Mouse (Mus musculus) hindbrain, embryonic 10.5 days (tissue): Measurements from ENCODE around the gene Mrpl34. TPM values are rescaled to one million over a fixed set of nuclear protein-coding genes. Genes with fewer than 3 reads are reported as not detected.
A peak's percentile ranks its signal among the peaks of the same experiment; 100 is the strongest.
"Not testable (repeated sequence)": the region's sequence is repeated elsewhere in the genome, so short reads cannot be mapped to it uniquely, and the experiment has no call there.

Experiments used
- DNase-seq: peaks from one replicate; pipeline ENCODE4 v3.0.0-alpha.2; 2017; ENCODE audit warnings: low spot score
- H3K27ac ChIP-seq: fragments of 300-500 bp; sonication (generic); 2 replicates; pipeline ENCODE4 v1.5.1; 2016; ENCODE audit warnings: mild to moderate bottlenecking, moderate library complexity
- H3K27me3 ChIP-seq: fragments of 300-500 bp; sonication (generic); 2 replicates; pipeline ENCODE4 v1.6.1; 2016; ENCODE audit warnings: mild to moderate bottlenecking; ENCODE audit not compliant: poor library complexity, insufficient read depth, severe bottlenecking
- H3K36me3 ChIP-seq: fragments of 300-500 bp; sonication (generic); 2 replicates; pipeline ENCODE4 v1.6.1; 2016; ENCODE audit warnings: mild to moderate bottlenecking, moderate library complexity
- H3K4me1 ChIP-seq: fragments of 300-500 bp; sonication (generic); replicated peaks from 2 replicates; pipeline ENCODE4 v1.6.1; 2016; ENCODE audit warnings: mild to moderate bottlenecking
- H3K4me3 ChIP-seq: fragments of 300-500 bp; sonication (generic); 2 replicates; pipeline ENCODE4 v1.5.1; 2016; ENCODE audit warnings: mild to moderate bottlenecking, moderate library complexity
- H3K9me3 ChIP-seq: fragments of 300-500 bp; sonication (generic); 2 replicates; pipeline ENCODE4 v1.6.1; 2016; ENCODE audit warnings: mild to moderate bottlenecking, moderate library complexity
- WGBS: fragments of 180-500 bp; shearing (Covaris S2); methylation state at CpG from one replicate; pipeline ENCODE4 v1.1.7; 2016; 5-methylcytosine and 5-hydroxymethylcytosine counted together
- polyA plus RNA-seq: library from polyadenylated mRNA; unstranded; fragments of >200 nt; fragmentation: Nextera tagmentation; extraction: Ambion mirVana; gene quantifications from 2 replicates; pipeline ENCODE4 v1.2.1, GENCODE M21; 2016

The Mrpl34 gene
- polyA plus RNA-seq: 221 and 249 TPM in 2 replicates

GRCm38 (mm10) chr8:71464513-71465500 is at the start of gene Mrpl34:
Gene Mrpl34, plus strand, starts transcription at chr8:71464959.
- WGBS: under 1% methylated on average over 59 of the region's 59 CpGs
- peaks cover 55% of the 10 kb centered on the region for H3K4me1 ChIP-seq
- H3K9me3 ChIP-seq: no peaks in the 10 kb centered on the region

GRCm38 (mm10) chr8:71422121-71422520 is 42.6 kb upstream of the Mrpl34 start:
- no peak overlapping the region for H3K4me3 ChIP-seq
- no peaks in the 10 kb centered on the region for H3K27me3 ChIP-seq
- no peak overlapping the region for H3K27ac ChIP-seq
- no peaks in the 10 kb centered on the region for H3K4me1 ChIP-seq
- peaks cover 8% of the 10 kb centered on the region; the same call in 1 of the 2 replicates for H3K9me3 ChIP-seq
- no peak for DNase-seq
- no peaks in the 10 kb centered on the region for H3K36me3 ChIP-seq

More at GRCm38 (mm10) chr8:71464513-71465500, at the start of gene Mrpl34:
- peak within 1 kb of the TSS; percentile 86 for H3K4me3 ChIP-seq
- peaks cover 33% of the 10 kb centered on the region for H3K36me3 ChIP-seq
- H3K27me3 ChIP-seq: peaks cover 16% of the 10 kb centered on the region
- H3K27ac ChIP-seq: peak within 1 kb of the TSS; percentile 91
- DNase-seq: peak; percentile 98

GRCm38 (mm10) chr8:71432935-71433334 is 31.8 kb upstream of the Mrpl34 start:
- not testable (repeated sequence) for DNase-seq, H3K27me3 ChIP-seq, H3K4me1 ChIP-seq, H3K27ac ChIP-seq, H3K9me3 ChIP-seq, H3K4me3 ChIP-seq, H3K36me3 ChIP-seq
- 85% methylated on average over 1 of the region's 1 CpGs for WGBS

- Histone ChIP-seq H3K9me3 (peaks cover 3% of the 10 kb centered on the region; the same call in 1 of the 2 replicates), H3K4me3 (no peak overlapping the region), H3K36me3 (no peaks in the 10 kb centered on the region), H3K27ac (no peak overlapping the region), H3K4me1 (no peaks in the 10 kb centered on the region), H3K27me3 (peaks cover 2% of the 10 kb centered on the region; the same call in 1 of the 2 replicates)
- 55% methylated on average over 3 of the region's 3 CpGs for WGBS
- no peak for DNase-seq
These were observed 27.7 kb upstream of the Mrpl34 start for GRCm38 (mm10) chr8:71437041-71437440.

- Histone ChIP-seq H3K27me3 (peaks cover 5% of the 10 kb centered on the region; the same call in 1 of the 2 replicates), H3K27ac (no peak overlapping the region), H3K9me3 (no peaks in the 10 kb centered on the region), H3K4me1 (no peaks in the 10 kb centered on the region), H3K4me3 (no peak overlapping the region), H3K36me3 (no peaks in the 10 kb centered on the region)
- 1% methylated on average over 7 of the region's 7 CpGs for WGBS
- peak; percentile 45 for DNase-seq
These were observed 23.4 kb upstream of the Mrpl34 start for GRCm38 (mm10) chr8:71441404-71441803.

- WGBS: 87% methylated on average over 7 of the region's 7 CpGs
- peaks cover 5% of the 10 kb centered on the region; the same call in 1 of the 2 replicates for H3K27me3 ChIP-seq
- H3K9me3 ChIP-seq: 0 out of 2 replicates have a peak, but pooled peaks cover 2% of the 10 kb centered on the region
These were observed 19.7 kb upstream of the Mrpl34 start for GRCm38 (mm10) chr8:71445096-71445495.

GRCm38 (mm10) chr8:71451337-71451736 is 13.4 kb upstream of the Mrpl34 start:
- WGBS: 66% methylated on average over 4 of the region's 4 CpGs
- peaks cover 8% of the 10 kb centered on the region; the same call in 1 of the 2 replicates for H3K27me3 ChIP-seq
- DNase-seq: no peak

More at GRCm38 (mm10) chr8:71445096-71445495, 19.7 kb upstream of the Mrpl34 start:
- Histone ChIP-seq H3K4me3 (no peak overlapping the region), H3K27ac (no peak overlapping the region), H3K36me3 (no peaks in the 10 kb centered on the region), H3K4me1 (no peaks in the 10 kb centered on the region)
- DNase-seq: no peak

GRCm38 (mm10) chr8:71451777-71452176 is 13.0 kb upstream of the Mrpl34 start:
- WGBS: 54% methylated on average over 11 of the region's 11 CpGs
- H3K4me3 ChIP-seq: no peak overlapping the region

More at GRCm38 (mm10) chr8:71451337-71451736, 13.4 kb upstream of the Mrpl34 start:
- H3K36me3 ChIP-seq: peaks cover 2% of the 10 kb centered on the region
- no peak overlapping the region for H3K27ac ChIP-seq
- 0 out of 2 replicates have a peak, but pooled peaks cover 2% of the 10 kb centered on the region for H3K9me3 ChIP-seq
- H3K4me3 ChIP-seq: no peak overlapping the region
- no peaks in the 10 kb centered on the region for H3K4me1 ChIP-seq

GRCm38 (mm10) chr8:71452669-71453068 is 12.1 kb upstream of the Mrpl34 start:
- Histone ChIP-seq H3K4me3 (no peak overlapping the region), H3K27ac (no peak overlapping the region), H3K9me3 (0 out of 2 replicates have a peak, but pooled peaks cover 2% of the 10 kb centered on the region), H3K36me3 (peaks cover 16% of the 10 kb centered on the region), H3K4me1 (peaks cover 5% of the 10 kb centered on the region; the same call in 1 of the 2 replicates), H3K27me3 (peaks cover 8% of the 10 kb centered on the region; the same call in 1 of the 2 replicates)
- 86% methylated on average over 2 of the region's 2 CpGs for WGBS
- DNase-seq: no peak

More at GRCm38 (mm10) chr8:71451777-71452176, 13.0 kb upstream of the Mrpl34 start:
- Histone ChIP-seq H3K27ac (no peak overlapping the region), H3K4me1 (peaks cover 1% of the 10 kb centered on the region; the same call in 1 of the 2 replicates), H3K9me3 (0 out of 2 replicates have a peak, but pooled peaks cover 2% of the 10 kb centered on the region), H3K36me3 (peaks cover 7% of the 10 kb centered on the region), H3K27me3 (peaks cover 8% of the 10 kb centered on the region; the same call in 1 of the 2 replicates)
- DNase-seq: no peak

GRCm38 (mm10) chr8:71454668-71455067 is 10.1 kb upstream of the Mrpl34 start:
- no peak for DNase-seq

GRCm38 (mm10) chr8:71456906-71457305 is 7.9 kb upstream of the Mrpl34 start:
- H3K4me3 ChIP-seq: no peak overlapping the region
- H3K27ac ChIP-seq: no peak overlapping the region
- no peak for DNase-seq
- H3K9me3 ChIP-seq: no peaks in the 10 kb centered on the region
- H3K27me3 ChIP-seq: peaks cover 17% of the 10 kb centered on the region
- H3K4me1 ChIP-seq: peaks cover 14% of the 10 kb centered on the region
- WGBS: 41% methylated on average over 22 of the region's 22 CpGs
- peaks cover 56% of the 10 kb centered on the region for H3K36me3 ChIP-seq

More at GRCm38 (mm10) chr8:71454668-71455067, 10.1 kb upstream of the Mrpl34 start:
- WGBS: 82% methylated on average over 8 of the region's 8 CpGs
- H3K4me1 ChIP-seq: peaks cover 5% of the 10 kb centered on the region; the same call in 1 of the 2 replicates
- H3K27ac ChIP-seq: no peak overlapping the region
- H3K9me3 ChIP-seq: no peaks in the 10 kb centered on the region
- H3K4me3 ChIP-seq: no peak overlapping the region
- peaks cover 8% of the 10 kb centered on the region; the same call in 1 of the 2 replicates for H3K27me3 ChIP-seq
- H3K36me3 ChIP-seq: peaks cover 36% of the 10 kb centered on the region

- Histone ChIP-seq H3K27ac (no peak overlapping the region), H3K4me1 (peaks cover 23% of the 10 kb centered on the region), H3K36me3 (peaks cover 57% of the 10 kb centered on the region), H3K4me3 (no peak overlapping the region), H3K9me3 (no peaks in the 10 kb centered on the region), H3K27me3 (peaks cover 24% of the 10 kb centered on the region)
- DNase-seq: no peak
- WGBS: 82% methylated on average over 20 of the region's 20 CpGs
These were observed 7.0 kb upstream of the Mrpl34 start for GRCm38 (mm10) chr8:71457659-71458270.
